Mouse (Mus musculus) thymus, adult 2 months (tissue): ENCODE measurements at regions not wholly inside any gene's neighbourhood (a gene's known extent, or its start where the extent isn't known, plus 50 kb on each side); places are given as distances from the start of the nearest gene placed in this dataset.

ENCODE experiments used
- CTCF ChIP-seq: fragments of 200-500 bp; IDR thresholded peaks from 2 replicates; pipeline ENCODE4 v1.5.1; 2012; ENCODE audit warnings: mild to moderate bottlenecking, control low read depth, low read length, moderate library complexity, borderline replicate concordance; ENCODE audit not compliant: control insufficient read depth, poor library complexity, insufficient read depth; ENCODE audit errors: extremely low read depth
- POLR2A ChIP-seq: fragments of 200-500 bp; IDR thresholded peaks from 2 replicates; pipeline ENCODE4 v1.6.1; 2012; ENCODE audit warnings: mild to moderate bottlenecking, low read length, control low read depth, moderate library complexity; ENCODE audit not compliant: control insufficient read depth, poor library complexity, insufficient read depth; ENCODE audit errors: extremely low read depth

GRCm38 (mm10) chr9:120661641-120662227 lies 90.5 kb downstream of the Rpl14 start:
- no peak for TF ChIP-seq CTCF
- TF ChIP-seq POLR2A, result no peak
